Mouse (Mus musculus) adrenal gland, adult (tissue): ENCODE results near the gene Tmem199.
A peak's percentile ranks its signal among the peaks of the same experiment; 100 is the strongest.

ENCODE experiments used
- DNase-seq, 2 experiments: peaks; one replicate each; pipeline ENCODE4 v3.0.0; 2022 to 2023; ENCODE audit warnings: low spot score in 1 of 2; ENCODE audit not compliant: inconsistent age in 2 of 2

Gene Tmem199

DNA sequence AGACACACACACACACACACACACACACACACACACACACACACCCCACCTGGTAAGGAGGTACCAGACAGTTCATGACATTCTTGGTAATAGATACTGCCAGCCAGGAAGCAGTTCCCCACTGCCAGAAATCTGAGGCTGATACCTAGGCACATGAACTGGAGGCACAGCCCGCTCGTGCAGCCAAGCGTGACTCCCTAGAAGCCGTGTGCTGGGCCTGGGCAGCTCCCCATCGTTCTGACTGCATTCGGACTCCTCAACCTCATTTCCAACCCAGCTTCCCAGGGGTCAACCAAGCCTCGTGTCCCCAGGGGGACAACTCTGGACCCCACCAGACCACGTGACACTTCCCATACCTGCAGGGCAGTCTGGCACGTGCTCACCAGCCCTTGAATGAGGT, 16.7 kb upstream of the Tmem199 start:
- no peak for DNase-seq

DNA sequence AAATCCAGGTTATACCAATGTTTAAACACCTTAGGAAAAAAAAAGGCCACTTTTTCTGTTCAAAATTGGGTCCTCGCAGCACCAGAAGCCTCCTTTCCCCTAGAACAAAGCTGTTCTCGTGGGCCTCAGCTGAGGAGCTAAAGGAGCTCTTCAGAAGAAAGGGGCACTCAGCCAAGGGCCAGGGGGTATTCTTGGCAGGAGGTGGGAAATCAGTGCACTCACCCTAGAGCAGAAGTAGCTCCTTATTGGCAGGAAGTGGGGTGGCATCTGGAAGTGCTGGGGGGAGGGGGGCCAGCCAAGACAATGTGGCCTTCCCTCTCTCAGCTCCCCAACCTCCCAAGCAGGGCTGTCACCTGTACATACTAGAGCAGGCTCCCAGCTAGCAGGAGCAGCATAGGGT, 12.9 kb upstream of the Tmem199 start:
- no peak for DNase-seq

DNA sequence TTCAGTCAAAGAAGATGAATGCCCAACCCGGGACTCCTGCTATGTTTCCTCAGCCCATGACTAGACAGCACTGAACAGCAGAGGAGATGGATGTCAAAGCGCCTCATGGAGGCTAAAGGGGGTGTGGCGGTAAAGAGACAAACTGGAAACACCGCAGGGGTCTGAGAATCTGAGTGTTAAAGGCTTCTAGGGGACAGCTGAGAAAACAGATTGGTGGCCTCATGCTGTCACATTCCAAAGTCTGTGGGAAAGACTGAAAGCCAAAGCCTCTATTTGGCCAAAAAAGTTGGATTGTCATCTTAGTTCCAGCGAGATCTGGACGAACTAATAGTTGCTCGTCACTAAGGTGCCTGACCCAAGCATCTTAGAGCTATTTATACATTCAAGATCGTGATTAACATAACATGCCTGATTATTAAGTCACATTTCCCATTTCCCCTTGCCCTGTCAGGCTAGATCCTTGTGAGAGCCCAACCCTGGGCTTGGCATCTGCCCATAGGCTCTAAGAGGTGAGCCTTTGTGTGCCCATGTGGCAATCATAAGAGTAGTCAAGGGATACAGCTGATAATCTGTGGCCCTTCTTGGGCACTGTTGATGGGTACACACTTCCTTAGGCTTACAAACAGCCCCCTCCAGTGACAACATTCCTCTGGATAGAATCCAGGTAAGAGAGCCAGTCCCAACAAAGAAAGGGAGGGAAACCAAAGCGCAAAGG, 11.4 kb upstream of the Tmem199 start:
- no peak for DNase-seq

DNA sequence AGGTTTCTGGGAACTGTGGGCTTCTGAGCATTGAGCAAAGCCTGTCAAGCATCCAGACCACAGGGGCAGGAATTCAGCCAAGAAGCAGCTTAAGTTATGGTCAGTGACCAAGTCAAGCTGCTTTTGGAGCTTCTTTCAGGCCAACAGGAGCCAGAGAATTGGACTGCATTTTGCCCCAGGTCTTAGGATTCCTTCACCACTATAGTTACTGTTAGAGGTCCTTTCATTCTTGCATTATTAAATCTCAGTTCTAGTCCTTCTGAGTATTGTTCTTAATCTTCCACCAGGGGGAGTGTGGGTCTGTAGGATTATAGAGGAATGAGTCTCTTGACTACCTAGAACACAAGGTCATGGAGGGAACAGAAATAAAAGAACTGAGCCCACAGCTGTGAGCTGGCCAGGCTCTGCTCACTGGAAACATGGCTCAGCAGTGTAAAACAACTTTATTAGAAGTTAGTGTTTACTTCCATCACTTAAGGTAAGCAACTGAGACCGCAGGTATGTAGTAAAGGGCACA, 10.6 kb upstream of the Tmem199 start:
- DNase-seq = peak in 1 of 2 experiments; percentile 66

DNA sequence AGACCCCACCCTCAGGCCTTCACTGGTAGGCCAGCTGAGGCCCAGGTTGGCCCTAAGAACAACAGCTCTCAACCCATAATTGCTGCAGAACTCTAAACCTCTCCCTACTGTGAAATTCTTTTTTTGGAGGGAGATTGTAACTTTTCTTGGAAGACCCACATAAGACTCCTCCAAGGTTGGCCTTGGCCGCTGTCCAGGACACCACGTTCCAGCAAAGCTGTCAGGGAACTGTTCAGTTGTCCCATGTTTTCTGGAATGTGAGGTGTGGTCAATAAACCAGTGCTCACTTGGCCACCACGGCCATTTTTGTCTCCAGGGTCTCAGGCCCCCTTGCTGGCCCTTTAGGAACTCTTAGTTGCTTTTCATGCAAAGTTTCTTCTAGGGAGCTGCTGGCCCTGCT, 9.9 kb upstream of the Tmem199 start:
- DNase-seq = no peak

DNA sequence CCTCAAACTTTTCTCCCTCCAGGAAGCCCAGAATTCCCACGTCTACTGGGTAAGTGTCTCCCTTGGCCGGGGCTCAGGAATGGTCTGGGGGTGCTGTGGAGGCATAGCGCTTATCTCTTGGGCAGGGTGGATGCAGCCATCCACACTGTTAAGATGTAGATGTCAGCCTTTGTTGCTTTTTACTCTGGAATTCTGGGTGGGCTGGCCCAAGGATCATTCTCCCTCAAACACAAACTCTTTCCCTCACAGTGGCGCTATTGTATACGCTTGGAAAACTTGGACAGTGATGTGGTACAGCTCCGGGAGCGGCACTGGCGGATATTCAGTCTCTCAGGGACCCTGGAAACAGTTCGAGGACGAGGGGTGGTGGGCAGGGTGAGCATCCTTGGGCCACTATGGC, 7.0 kb upstream of the Tmem199 start:
- DNase-seq = no peak

DNA sequence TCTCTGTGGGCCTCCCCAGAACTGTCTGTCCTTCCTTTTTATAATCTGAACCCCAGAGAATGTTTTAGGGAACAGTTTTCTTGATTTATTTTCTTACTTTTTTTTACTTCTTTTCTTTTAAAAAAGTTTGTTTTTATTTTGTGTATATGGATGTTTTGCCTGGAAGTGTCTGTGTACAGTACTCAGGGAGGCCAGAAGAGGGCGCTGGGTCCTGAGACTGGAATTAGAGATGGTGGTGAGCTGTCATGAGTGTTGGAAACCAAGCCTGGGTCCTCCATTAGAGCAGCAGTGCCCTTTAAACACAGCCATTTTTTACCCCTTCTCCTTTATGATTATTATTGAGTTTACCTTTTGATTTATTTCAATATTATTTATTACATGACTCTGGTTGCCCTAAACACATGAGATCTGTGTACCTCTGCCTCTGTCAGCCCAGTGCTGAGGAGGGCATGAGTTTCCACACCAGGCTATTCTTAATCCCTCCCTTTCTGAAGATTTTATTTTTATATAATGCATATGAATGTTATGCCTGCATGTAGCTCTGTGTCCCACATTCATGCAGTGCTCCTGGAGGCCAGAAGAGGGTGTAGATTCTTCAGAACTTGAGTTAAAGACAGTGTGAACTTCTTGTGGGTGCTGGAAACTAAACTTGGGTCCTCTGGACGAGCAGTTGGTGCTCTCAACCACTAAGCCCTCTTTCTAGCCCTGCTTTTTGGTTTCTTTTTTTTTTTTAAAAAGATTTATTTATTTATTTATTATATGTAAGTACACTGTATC, 3.8 kb upstream of the Tmem199 start:
- no peak for DNase-seq

DNA sequence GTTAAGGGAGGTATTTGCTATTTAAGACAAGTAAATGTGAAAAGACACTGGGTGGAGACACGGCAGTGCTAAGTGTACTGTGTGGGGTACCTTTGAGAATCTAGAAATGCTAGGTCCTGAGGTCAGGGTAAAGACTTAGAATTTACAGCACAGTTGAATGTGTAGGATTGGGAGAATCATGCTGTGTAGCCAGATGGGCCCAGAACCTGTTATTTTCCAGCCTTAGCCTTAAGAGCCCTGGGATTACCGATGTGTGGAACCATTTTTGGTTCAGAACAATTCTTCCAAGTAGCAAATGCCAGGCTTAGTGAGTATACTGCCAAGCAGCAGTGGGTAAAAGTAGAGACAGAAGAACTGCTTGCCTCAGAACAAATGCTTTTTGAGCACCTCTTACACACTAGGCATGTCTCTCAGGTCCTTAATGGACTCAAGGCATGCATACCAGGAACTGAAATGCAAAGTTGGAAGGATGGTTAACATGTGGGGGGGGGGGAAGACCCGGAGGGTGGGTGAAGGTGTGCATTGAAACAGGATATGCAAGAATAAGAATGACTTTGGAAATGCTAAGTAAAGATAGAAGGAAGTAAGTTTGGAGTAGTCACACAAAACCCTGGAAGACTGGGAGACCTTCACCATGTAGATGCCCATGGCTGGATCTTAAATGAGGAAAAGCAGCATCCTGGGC, 1.3 kb upstream of the Tmem199 start:
- DNase-seq = no peak

DNA sequence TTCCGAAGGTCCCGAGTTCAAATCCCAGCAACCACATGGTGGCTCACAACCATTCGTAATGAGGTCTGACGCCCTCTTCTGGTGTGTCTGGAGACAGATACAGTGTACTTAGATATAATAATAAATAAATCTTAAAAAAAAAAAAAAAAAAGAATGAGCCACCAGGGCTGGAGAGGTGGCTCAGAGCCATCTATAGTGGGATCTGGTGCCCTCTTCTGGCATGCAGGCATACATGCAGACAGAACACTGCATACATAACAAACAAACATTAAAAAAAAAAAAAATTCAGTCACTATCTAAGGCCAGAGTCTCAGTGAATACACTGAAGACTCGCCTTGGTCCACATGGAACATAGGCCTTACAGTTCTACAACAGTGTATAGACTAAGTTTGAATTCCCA, 2.8 kb downstream of the Tmem199 start:
- DNase-seq = no peak

DNA sequence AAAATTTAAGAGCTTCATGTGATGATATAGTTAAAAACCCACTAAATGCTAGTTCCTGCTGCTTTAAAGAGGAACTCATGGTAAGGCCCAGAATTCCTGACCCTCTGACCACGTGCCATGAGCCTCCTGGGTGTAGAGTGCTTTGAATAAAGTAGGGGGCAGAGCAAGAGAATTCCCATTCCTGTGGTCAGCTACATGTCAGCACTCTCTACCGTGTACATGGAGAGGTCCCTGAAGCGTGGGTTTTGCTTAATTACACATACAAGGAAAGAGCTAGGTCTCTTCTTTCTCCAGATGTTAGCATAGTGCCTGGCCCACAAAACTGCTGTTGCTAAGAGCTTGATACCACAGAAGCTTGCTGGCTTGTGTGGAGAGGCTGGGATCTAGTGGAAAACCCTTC, 6.5 kb downstream of the Tmem199 start:
- no peak for DNase-seq

DNA sequence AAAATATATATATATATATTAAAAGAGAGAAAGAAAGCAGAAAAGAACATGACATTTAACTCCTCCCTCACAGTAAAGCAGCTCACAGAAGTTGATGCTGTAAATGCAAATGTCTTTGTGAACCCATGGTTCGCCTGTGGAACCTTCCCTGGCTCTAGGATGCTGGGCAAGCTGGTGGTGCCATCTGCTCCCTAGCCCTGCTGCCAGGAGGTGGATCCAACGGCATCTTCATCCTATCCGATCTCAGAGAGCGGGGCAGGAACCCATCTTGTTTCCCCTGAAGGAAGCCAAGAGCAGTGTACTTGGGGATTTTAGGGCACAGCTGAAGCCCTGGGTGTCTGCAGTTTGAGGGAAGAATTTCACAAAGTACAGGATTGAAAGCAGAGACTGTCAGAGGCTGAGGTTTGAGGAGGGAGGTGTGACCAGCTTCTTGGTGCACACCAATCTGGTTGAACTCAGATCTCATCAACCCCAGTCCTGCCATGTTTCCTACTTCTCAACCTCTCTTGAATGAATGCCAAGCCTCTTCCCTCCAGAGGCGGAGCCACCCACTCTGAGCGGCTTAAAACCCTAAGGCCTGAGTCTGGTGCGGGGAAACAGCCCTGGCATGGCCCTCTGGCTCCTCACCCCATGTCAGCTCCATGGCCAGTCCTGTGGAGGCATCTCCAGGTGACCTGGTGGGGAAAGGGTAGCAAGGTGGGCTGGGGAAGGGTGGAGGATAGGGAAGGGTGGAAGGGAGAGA, 8.9 kb downstream of the Tmem199 start, which contains the start of gene Sebox:
Sebox (plus strand) TSS at position 539 of the 742 bp plus-strand sequence.
- DNase-seq = no peak

DNA sequence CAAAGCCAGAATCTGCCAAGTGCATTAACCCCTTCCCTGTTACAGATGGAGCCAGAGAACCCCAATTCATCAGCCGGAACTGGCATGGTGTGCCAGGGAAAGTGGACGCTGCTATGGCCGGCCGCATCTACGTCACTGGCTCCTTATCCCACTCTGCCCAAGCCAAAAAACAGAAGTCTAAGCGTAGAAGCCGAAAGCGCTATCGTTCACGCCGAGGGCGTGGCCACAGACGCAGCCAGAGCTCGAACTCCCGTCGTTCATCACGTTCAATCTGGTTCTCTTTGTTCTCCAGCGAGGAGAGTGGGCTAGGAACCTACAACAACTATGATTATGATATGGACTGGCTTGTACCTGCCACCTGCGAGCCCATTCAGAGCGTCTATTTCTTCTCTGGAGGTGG, 10.4 kb downstream of the Tmem199 start:
- DNase-seq = no peak

DNA sequence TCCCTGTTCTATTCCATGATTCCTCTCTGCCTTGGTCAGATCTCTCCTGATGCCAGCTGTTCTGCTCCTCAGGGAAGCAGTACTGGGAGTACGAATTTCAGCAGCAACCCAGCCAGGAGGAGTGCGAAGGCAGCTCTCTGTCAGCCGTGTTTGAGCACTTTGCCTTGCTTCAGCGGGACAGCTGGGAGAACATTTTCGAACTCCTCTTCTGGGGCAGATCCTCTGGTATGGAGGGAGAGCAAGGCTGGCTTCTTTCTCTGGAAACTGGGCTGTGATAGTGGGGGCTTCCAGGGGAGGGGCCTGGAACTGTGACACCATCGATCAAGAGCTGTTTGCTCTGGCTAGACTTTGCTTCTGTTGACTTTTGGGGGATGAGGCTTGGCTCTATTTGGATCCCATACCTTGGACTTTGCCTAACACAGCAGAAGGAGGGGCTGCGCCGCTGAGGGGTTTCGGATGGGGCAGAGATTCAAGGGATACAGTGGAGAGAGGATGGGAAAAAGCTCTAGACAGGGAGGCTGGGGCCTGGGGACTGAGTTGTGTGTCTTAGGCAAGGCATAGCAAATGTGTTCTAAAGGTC, 11.3 kb downstream of the Tmem199 start:
- no peak for DNase-seq

DNA sequence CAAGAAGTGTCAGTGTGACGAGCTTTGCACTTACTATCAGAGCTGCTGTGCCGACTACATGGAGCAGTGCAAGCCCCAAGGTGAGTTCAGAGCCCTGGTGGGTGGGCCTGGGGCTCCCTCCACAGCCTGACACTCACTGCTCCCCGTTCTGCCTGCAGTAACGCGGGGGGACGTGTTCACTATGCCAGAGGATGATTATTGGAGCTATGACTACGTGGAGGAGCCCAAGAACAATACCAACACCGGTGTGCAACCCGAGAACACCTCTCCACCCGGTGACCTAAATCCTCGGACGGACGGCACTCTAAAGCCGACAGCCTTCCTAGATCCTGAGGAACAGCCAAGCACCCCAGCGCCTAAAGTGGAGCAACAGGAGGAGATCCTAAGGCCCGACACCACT, 12.4 kb downstream of the Tmem199 start:
- DNase-seq = no peak

DNA sequence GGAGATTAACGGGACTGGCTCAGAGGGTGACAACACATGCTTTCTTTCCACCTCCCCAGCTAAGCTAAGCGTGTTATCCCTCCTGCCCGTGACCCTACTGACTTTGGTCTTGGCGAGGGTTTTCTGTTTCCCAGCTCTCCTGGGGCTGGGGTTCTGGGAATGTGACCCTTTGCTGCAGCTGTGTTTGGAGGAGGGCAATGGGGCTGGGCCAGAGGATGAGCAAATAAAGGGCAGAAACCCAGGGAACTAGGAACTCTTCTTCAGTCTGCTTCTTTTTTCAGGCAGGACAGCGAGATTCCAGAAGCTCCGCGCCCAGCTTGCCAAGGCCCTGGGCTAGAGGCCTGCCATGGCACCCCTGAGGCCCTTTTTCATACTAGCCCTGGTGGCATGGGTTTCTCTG, 13.0 kb downstream of the Tmem199 start, which contains the start of gene Vtn:
Vtn (plus strand) TSS at position 88 of the 400 bp plus-strand sequence.
- no peak for DNase-seq

DNA sequence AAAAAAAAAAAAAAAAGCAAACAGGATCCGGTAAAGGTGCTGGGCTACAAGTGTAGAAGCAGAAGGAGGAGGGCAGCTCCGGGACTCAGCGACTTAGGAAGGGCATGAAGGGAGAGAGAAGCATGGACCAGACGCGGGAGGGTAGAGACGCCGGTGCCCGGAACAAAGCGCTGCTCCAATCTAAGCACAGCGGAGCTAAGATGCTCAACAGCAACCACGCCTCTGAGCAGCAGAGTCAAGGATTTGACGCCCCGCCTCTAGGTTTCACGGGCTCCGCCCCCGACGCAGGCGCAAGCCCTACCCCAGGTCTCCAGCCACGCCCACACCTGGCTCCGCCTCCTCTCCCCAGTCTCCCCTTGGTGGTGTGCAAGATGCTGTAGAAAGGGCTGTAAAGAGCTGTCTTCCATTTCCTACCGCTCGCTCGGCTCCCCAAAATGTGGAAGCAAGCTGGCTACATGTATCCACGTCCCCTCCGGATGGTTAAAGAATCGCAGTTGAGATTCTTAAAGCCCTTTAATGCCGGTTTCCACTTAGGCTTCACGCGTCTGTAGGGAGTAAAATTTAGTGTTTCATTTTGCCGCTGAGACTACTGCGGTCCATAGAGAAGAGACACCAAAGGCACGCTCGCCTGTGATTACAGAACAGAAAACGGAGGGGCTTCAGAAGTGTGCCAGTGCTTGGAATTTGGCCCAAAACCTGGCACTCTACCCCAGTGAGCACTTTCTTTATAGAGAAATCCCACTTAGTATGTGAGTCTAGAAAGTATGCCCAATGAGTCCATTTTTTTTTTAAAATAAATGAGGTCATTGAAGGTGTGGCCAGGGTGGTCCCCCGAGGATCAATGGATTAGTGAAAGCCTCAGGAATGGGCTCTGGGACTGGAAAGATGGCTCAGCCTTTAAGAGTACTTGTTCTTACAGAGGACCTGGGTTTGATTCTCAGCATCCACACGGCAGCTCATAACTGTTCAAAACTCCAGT, 14.1 kb downstream of the Tmem199 start, which contains the start of gene Sarm1:
Sarm1 (minus strand) TSS at position 211 of the 979 bp plus-strand sequence.
- peak; percentile 95 to 97 for DNase-seq

DNA sequence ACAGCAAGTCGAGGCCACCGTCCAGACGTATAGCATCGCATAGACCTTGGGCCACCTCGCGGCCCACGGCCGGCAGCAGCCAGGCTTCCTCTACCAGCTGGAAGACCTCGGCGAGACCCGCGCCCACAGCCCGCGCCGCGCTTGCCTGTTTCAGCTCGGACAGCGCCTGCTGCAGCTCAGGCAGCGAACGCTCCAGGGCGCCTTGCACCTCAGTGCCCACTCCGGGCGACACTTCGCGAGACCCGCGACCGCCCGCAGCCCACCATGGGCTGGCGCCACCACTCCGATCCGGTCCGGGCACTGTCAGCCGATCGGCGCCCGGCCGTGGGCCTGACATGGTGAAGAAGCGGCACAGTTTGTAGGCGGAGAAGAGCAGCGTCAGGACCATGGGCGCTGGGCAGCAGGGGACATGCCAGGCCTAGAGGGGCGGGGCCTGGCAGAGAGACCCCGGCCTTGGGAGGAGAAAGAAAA, 14.9 kb downstream of the Tmem199 start:
- DNase-seq = peak; percentile 43 to 71

DNA sequence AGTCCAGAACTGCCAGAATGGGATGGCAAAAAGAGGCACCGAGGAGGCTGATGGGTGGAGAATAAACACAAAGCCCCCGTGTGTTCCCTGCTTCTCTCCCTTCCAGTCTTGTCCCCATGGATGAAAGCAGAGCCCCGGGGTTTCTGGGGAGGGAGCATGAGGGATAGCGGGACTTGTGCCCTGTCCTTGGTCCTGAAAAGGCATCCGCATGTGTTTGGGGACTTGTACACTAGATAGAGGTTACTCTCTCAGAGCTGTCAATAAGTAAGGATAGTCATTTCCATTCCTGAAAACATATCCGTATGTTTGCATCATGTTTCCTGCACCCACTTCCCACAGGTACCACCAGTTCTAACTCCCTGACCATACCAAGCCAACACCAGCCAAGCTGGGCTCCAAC, 16.1 kb downstream of the Tmem199 start:
- DNase-seq = peak in 1 of 2 experiments; percentile 58

DNA sequence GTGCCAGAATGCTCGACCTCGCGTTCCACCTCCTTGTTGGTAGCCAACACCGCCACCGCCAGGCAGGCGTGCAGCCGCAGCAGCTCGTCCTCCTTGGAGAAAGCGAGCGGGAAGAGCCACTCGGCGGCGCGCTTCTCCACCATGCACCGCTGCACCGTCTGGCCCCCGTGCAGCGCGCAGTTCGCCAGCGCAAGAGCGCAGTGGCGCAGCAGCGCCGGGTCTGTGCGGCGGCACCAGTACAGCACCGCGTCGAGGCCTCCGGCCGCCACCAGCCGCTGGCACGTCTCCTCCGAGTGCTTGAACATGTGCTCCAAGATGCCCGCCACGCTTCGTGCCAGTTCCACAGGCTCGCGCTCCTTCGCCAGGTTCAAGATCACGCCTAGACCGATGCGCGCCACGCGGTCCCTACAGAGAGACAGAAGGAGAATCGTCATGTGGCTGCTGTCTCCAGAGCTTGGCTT, 21.2 kb downstream of the Tmem199 start:
- peak; percentile 67 to 79 for DNase-seq
